Mouse (Mus musculus): Measurements from ENCODE around the gene Rbm26.

- TF ChIP-seq CTCF (IDR thresholded peaks at IDR 0.05; ENCODE audit: low read depth, low read length) (no peak), POLR2A (IDR thresholded peaks at IDR 0.05; ENCODE audit: extremely low read depth, insufficient read depth, low read length) (no peak)
Observed at GRCm38 (mm10) chr14:105061230-105061629, 115.9 kb downstream of the Rbm26 start.
